12 mouse cellular contexts compared by ENCODE assay signal in genomic region chr10:25158651-25159050, GRCm38 (mm10).
"Had no signal": no experiment of that assay in that cellular context is flagged by ENCODE, and none has a peak within 500 bp of the region (broad histone marks: within the 10 kb centered on the region; RNA-seq: fewer than 3 reads in every experiment).

No protein-coding gene starts in this region.

- DNase-seq: gastrocnemius, postnatal 14 days; gastrocnemius, postnatal 36 days; heart, adult 11 months; heart, postnatal 10 days; heart, postnatal 4 days; kidney, adult 18-20 months; kidney, adult 8-10 months; kidney, postnatal 10 days; kidney, postnatal 36 days; layer of hippocampus, adult 9-11 months; layer of hippocampus, postnatal 36 days; left cerebral cortex, postnatal 4 days had no signal
